Mouse (Mus musculus): ENCODE data around the gene Eml6. TPM values are rescaled to one million over a fixed set of nuclear protein-coding genes. Genes with fewer than 3 reads are reported as not detected.

Gene Eml6
- total RNA-seq, 4 experiments from 2014 or later, result 3.8 to 11.4 (median 7.0) TPM

DNA sequence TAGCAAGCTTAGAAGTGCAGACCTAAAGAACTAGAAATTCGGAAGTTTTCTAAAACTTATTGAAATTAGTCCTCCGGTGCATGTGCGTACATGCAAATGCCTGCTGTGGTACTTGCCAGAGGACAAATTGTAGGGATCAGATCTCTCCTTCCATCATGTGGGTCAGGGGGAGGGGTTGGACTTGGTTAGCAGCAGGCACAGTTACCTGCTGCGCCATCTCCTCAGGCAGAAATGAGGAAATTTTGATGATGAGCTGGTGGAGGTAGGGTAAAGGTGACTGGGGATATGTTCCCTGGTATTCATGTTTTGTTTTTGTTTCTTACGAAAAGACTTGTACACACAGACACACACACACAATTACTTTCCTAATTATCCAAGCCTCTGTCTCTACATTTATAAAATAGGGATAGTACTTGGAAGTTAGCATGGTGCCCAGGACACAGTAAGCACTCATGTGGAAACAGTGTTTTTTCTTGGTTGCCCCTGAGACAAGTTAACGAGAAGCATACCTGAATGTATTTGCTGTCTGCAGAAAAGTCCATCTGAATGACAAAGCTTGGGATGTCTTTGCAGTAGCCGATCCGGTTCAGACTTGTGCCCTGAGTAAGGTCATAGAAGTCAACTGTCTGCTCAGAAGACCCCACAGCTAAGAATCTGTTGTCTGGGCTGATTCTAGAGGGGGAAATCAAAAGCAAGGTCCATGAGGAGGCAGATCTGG is 276.9 kb downstream of the Eml6 start:
- DNase-seq, result no peak

DNA sequence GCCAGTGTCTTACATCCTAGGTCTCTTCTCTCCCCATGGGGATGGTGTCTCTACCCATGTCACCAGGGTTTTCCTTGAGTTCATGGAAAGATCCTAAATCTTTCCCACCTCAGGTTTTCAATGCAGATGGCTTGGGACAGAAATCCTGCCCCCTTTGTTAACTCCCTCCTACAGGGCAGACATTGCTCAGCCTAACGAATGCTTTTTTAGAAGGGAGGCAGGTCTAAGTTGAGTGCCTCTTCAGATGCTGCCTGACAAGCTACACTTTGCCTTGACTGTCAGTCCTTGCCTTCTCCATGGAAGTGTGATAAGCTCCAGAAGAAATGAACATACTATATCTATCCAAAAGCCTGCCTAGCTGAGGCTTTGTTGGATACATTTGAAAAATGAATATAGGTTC is 278.0 kb downstream of the Eml6 start:
- no peak for DNase-seq

GRCm38 (mm10) chr11:29747365-29747764 is 278.5 kb downstream of the Eml6 start:
- DNase-seq, result no peak

- DNase-seq, result no peak
These were observed 279.6 kb downstream of the Eml6 start for GRCm38 (mm10) chr11:29746203-29746602.

DNA sequence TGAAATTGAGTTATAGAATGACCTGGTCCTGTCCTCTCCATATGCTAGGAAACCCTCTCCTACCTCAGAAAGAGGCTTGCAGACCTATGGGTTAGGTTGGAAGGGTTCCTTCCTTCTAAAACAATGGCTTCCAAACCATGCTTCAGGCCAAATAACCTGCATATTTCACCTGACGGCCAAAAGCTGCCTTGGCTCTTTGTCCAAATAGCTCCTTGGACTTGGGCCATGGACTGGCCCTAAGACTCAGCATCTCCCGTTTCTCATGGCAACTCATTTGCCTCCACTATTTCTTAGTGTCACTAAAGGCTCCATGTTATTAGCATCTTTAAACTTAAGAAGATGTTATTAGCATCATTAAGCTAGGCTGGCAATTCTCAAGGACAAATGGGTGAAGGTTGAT is 280.3 kb downstream of the Eml6 start:
- no peak for DNase-seq

GRCm38 (mm10) chr11:29744760-29745430 is 280.9 kb downstream of the Eml6 start:
- no peak for DNase-seq

- no peak for DNase-seq
These were observed 286.1 kb downstream of the Eml6 start for GRCm38 (mm10) chr11:29739752-29740151.

DNA sequence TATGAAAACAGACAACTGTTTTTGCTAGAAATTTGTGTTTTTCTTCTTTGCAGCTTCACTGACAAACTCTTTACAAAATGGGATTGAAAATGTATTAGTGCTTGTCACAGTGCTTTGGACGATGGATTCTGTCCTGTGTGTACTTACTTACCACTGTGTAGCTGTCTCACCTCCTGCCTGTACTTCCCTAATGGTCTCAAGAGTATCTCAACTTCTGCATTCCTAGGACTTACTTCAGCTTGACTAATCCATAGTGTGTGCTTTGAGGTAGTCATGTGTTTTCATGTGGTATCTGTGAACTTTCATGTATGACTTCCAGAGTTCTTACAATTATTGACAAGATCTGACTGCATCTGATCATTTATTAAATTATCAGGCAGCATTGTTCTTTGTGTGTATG is 297.9 kb downstream of the Eml6 start:
- no peak for DNase-seq

- no peak for DNase-seq
These were observed 300.2 kb downstream of the Eml6 start for GRCm38 (mm10) chr11:29725610-29726009.

DNA sequence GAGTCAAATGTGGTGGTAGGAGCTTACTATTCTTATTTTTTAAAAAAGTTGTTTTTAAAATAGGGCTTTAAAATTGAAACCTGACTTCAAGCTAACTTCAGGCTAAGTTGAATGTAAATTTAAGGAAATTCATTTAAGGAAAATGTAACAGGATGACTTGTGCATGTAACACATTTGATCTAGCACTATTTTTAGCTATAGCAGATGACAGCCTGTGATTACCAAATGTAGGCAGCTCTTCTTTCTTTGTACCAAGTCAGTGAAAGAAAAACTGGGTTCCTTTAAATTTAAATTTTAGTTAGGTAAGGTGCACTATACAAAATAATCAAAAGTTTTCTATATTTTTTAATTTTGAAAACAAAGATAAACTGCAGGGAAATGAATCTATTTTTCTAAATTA is 300.7 kb downstream of the Eml6 start:
- no peak for DNase-seq

DNA sequence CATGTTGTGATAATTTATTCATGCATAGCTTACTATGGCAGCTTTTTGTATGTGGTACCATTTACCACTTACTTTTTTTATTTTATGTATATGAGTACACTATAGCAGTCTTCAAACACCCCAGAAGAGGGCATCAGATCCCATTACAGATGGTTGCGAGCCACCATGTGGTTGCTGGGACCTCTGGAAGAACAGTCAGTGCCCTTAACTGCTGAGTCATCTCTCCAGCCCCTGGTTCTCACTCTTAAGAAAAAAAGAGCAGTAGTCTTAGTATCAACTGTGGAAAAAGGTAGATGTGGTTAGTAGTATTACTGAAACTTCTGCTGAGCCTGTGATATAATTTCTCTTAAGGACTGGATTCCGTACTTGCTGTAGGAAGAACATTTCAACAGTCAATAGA is 301.6 kb downstream of the Eml6 start:
- no peak for DNase-seq

DNA sequence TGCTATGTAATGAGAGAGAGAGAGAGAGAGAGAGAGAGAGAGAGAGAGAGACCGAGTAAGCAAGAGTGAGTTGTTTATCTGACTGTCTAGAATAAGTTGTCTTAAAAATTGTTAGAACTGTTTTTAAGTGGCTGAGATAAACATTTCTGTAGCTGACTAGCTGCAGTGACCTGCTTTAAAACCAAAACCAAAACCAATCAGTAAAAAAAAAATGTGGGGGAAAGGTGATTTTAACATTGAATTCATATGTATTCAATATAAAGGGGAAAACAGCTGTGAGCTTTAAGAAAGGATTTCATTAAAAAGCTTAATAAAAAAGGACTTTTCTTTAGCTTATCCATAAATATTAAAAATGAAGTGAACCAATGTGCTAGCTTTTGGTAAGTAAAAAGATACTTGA is 306.2 kb downstream of the Eml6 start:
- DNase-seq, result no peak

GRCm38 (mm10) chr11:29718541-29718940 is 307.3 kb downstream of the Eml6 start:
- peak; percentile 26 for DNase-seq

- DNase-seq, result no peak
These were observed 310.3 kb downstream of the Eml6 start for GRCm38 (mm10) chr11:29715499-29715898.

- DNase-seq, result no peak
These were observed 311.0 kb downstream of the Eml6 start for GRCm38 (mm10) chr11:29714789-29715188.

DNA sequence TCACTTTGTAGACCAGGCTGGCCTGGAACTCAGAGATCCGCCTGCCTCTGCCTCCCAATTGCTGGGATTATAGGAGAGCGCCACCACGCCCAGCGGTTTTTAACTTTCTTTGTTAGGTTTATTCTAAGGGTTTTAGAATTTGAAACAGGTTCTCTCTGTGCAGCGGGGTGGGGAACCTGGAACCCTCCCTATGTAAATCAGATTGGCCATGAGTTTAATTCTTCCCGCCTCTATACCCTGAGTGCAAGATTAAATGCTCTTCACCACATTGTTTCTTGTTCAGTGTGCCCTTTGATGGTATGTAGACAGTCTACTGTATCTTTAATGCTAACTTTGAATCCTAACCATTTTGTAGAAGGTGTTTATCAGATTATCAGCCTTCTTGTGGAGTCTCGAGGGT is 311.7 kb downstream of the Eml6 start:
- DNase-seq, result no peak

GRCm38 (mm10) chr11:29709512-29709911 is 316.3 kb downstream of the Eml6 start:
- no peak for DNase-seq

- DNase-seq, result no peak
These were observed 319.0 kb downstream of the Eml6 start for GRCm38 (mm10) chr11:29706845-29707244.

GRCm38 (mm10) chr11:29705263-29705662 is 320.6 kb downstream of the Eml6 start:
- no peak for DNase-seq

DNA sequence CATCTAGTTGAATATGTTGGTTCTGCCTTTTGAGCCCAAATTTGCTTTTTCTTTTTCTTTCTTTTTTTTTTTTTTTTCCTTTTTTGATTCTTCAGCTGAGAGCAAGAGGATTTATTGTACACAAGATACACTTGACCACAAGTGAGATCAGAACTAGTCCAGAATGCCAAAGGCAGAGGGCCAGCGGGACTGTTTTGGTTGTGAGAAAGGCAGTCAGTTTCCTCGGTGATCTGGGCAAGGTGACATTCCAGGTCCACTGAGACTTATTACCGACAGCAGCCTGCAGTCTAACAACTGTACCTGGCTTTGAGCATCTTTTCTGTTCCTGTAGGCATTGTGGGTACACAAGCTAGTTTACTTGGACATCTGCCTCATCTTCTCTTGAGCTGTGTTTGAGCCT is 323.1 kb downstream of the Eml6 start:
- DNase-seq, result no peak

GRCm38 (mm10) chr11:29694754-29695153 is 331.1 kb downstream of the Eml6 start:
- DNase-seq, result no peak

DNA sequence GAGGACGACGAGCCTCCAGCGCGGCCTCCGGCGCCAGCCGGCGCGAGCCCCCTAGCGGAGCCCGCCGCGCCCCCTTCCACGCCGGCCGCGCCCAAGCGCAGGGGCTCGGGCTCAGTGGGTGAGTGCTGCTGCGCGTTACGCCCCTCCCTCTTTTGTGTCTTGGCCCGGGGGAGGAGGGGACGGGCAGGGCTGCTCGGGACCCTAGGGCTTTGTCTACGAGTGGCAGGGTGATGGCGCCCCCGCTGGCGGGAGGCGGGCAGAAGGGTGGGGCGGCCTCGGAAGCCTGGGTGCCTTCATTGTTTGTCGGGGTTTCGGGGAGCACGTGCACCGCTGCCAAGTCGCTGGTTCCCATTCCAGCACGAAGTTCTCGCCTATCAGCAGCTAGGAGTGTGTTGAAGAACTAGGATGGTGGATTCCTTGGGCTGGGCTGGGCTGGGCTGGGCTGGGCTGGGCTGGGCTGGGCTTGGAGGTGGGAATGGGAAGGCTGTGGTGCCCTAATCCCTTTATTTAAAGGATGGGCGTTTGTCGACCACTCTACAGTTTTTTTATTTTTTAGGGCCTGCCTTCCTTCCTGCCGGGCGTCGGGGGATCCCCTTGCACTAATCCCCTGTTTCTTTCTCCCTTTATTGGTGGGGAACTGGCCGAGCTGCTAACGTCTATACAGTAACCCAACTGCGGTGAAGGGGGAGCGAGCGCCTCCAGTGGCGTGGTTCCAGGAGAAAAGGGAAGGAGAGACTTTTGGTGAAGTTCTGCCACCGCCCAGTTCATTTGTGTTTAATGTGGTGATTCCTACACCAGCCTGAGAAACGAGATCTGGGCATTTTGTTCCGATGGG is 332.0 kb downstream of the Eml6 start:
- peak; percentile 81 for DNase-seq

Measured in adrenal gland, adult 8-10 months (tissue).